Mouse (Mus musculus) embryonic facial prominence, embryonic 14.5 days (tissue): ENCODE results near the gene Tmed5. TPM values are rescaled to one million over a fixed set of nuclear protein-coding genes. Genes with fewer than 3 reads are reported as not detected.
A peak's percentile ranks its signal among the peaks of the same experiment; 100 is the strongest.

Source experiments
- ATAC-seq: fragments of 200-750 bp; cut with Nextera tagmentation; 2 replicates; pipeline ENCODE4 v1.8.0; 2017; ENCODE audit warnings: low read depth, moderate number of reproducible peaks, moderate TSS enrichment
- DNase-seq: peaks from one replicate; pipeline ENCODE4 v3.0.0-alpha.2; 2015; ENCODE audit warnings: low spot score
- H3K27ac ChIP-seq: fragments of 300-500 bp; sonication (generic); replicated peaks from 2 replicates; pipeline ENCODE4 v1.5.1; 2014; ENCODE audit warnings: low read depth, mild to moderate bottlenecking, low read length, moderate library complexity
- H3K27me3 ChIP-seq: fragments of 300-500 bp; sonication (generic); replicated peaks from 2 replicates; pipeline ENCODE4 v1.6.1; 2014; ENCODE audit warnings: low read length; ENCODE audit not compliant: control insufficient read depth, insufficient read depth
- H3K36me3 ChIP-seq: fragments of 300-500 bp; sonication (generic); 2 replicates; pipeline ENCODE4 v1.6.1; 2014; ENCODE audit warnings: low read length, mixed read lengths; ENCODE audit not compliant: control insufficient read depth, insufficient read depth
- H3K4me1 ChIP-seq: fragments of 300-500 bp; sonication (generic); 2 replicates; pipeline ENCODE4 v1.6.1; 2014; ENCODE audit warnings: antibody characterized with exemption, low read length; ENCODE audit not compliant: control insufficient read depth, insufficient read depth
- H3K4me2 ChIP-seq: fragments of 300-500 bp; sonication (generic); 2 replicates; pipeline ENCODE4 v1.6.1; 2014; ENCODE audit warnings: low read depth, mild to moderate bottlenecking, low read length, moderate library complexity, mixed read lengths
- H3K4me3 ChIP-seq: fragments of 300-500 bp; sonication (generic); 2 replicates; pipeline ENCODE4 v1.5.1; 2014; ENCODE audit warnings: low read depth, mild to moderate bottlenecking, low read length
- H3K9ac ChIP-seq: fragments of 300-500 bp; sonication (generic); 2 replicates; pipeline ENCODE4 v1.6.1; 2014; ENCODE audit warnings: low read depth, mild to moderate bottlenecking, low read length, moderate library complexity, mixed read lengths
- H3K9me3 ChIP-seq: fragments of 300-500 bp; sonication (generic); 2 replicates; pipeline ENCODE4 v1.6.1; 2016; ENCODE audit warnings: low read length; ENCODE audit not compliant: control insufficient read depth
- WGBS: fragments of 180-500 bp; shearing (Covaris S2); extraction: QIAGEN DNeasy Blood & Tissue Kit; methylation state at CpG from one replicate; pipeline ENCODE4 v1.1.7; 2014; 5-methylcytosine and 5-hydroxymethylcytosine counted together
- polyA plus RNA-seq: library from polyadenylated mRNA; unstranded; fragments of >200 nt; fragmentation: Nextera tagmentation; extraction: Ambion mirVana; gene quantifications from 2 replicates; pipeline ENCODE4 v1.2.1, GENCODE M21; 2014

Tmed5 gene
- polyA plus RNA-seq, 1 experiment from 2014 or later = 25.8 TPM

GRCm38 (mm10) chr5:108072301-108072700, 60.1 kb downstream of the Tmed5 start:
- no peak overlapping the region for H3K4me3 ChIP-seq
- DNase-seq (no peak), ATAC-seq (no peak)
- H3K9ac ChIP-seq = no peak overlapping the region
- H3K9me3 ChIP-seq = 0 out of 2 replicates have a peak, but pooled peaks cover 8% of the 10 kb centered on the region
- peaks cover 76% of the 10 kb centered on the region for H3K36me3 ChIP-seq
- no peak overlapping the region for H3K27ac ChIP-seq
- H3K27me3 ChIP-seq = no peaks in the 10 kb centered on the region
- no peaks in the 10 kb centered on the region for H3K4me1 ChIP-seq
- 100% methylated on average over 1 of the region's 1 CpGs for WGBS
- H3K4me2 ChIP-seq = no peak overlapping the region

DNA sequence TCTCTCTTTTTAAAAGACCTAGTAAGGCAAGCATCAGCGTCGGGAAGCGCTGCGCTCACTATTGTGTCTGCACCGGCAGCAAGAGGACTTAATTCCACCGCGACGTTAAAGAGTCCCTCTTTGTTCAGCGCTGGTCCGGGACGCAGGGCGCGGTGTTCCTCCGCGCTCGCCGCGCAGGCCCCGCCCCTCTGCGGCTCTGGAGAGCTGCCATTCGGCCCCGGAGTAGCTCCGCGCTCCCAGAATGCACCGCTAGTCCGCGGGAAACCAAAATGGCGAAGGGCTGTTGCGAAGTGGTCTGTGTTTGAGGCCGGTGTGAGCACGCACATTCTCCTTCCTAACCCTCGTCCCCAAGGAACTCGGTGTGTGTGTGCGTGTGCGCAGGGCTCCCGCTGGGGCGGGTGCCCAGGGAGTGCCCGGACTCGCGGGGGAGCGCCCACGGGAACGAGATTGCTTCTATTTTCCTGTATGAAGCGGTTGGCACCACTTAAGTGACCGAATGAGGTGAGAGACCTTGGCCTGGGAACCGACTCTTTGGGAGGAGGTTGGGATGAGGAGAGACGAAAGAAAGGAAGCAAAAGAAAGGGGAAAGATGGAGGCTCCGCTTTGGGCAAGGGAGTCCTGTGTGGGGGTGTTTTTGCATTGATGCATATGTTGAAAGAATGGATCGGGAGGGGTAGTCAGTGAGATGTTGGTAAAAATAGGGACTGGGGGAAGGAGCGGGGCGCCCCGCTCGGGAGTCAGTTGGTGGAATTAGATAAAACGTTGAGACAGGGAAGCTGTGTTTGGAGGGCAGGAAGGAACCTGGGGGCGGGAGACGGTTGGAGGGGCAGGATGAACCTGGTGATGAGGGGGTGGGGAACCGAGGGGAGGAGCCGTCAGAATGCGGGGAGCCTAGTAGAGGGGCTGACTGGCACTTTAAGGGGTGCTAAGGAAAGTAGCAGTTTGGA, 66.7 kb downstream of the Tmed5 start, which contains the start of gene Mtf2:
Gene Mtf2 (plus strand): TSS at position 210 of the 947 bp plus-strand sequence.
- Histone ChIP-seq H3K4me1 (no peaks in the 10 kb centered on the region), H3K36me3 (peaks cover 26% of the 10 kb centered on the region), H3K27ac (peak within 1 kb of the TSS; percentile 94), H3K9me3 (0 out of 2 replicates have a peak, but pooled peaks cover 6% of the 10 kb centered on the region), H3K27me3 (no peaks in the 10 kb centered on the region), H3K9ac (peak within 1 kb of the TSS; percentile 97), H3K4me2 (peak within 1 kb of the TSS; percentile 74), H3K4me3 (peak within 1 kb of the TSS; percentile 83)
- under 1% methylated on average over 57 of the region's 59 CpGs for WGBS
- DNase-seq (peak; percentile 98), ATAC-seq (peak; percentile 95)

- H3K36me3 ChIP-seq = no peaks in the 10 kb centered on the region
These were observed 72.0 kb downstream of the Tmed5 start for GRCm38 (mm10) chr5:108060413-108060812.

More at GRCm38 (mm10) chr5:108060413-108060812, 72.0 kb downstream of the Tmed5 start:
- Histone ChIP-seq H3K27ac (no peak overlapping the region), H3K9ac (no peak overlapping the region), H3K4me2 (no peak overlapping the region), H3K4me3 (no peak overlapping the region), H3K27me3 (no peaks in the 10 kb centered on the region), H3K9me3 (0 out of 2 replicates have a peak, but pooled peaks cover 2% of the 10 kb centered on the region), H3K4me1 (no peaks in the 10 kb centered on the region)
- DNase-seq (no peak), ATAC-seq (no peak)
- WGBS = 92% methylated on average over 9 of the region's 9 CpGs

Other genes starting within 250 kb of the Tmed5 start
- gene Rpl5, start 232.1 kb downstream of the Tmed5 start, polyA plus RNA-seq = 58.1 and 63.8 TPM in 2 replicates
- gene Fam69a, start 145.5 kb downstream of the Tmed5 start, polyA plus RNA-seq = 33.0 and 34.2 TPM in 2 replicates
- 84.3 and 86.2 TPM in 2 replicates for gene Mtf2, start 66.9 kb downstream of the Tmed5 start, polyA plus RNA-seq
- gene Ccdc18, start 255 bp upstream of the Tmed5 start, polyA plus RNA-seq = 6.7 and 9.0 TPM in 2 replicates
- gene Dr1, start 136.3 kb upstream of the Tmed5 start, polyA plus RNA-seq = 43.6 and 49.0 TPM in 2 replicates
- gene Pigg, start 180.0 kb upstream of the Tmed5 start, polyA plus RNA-seq = 1.9 and 3.3 TPM in 2 replicates
- gene Gm42517, start 235.3 kb upstream of the Tmed5 start, polyA plus RNA-seq = 0.21 and 0.77 TPM in 2 replicates